Mouse (Mus musculus) limb, embryonic 13.5 days (tissue): ENCODE data around the gene Pld5. TPM values are rescaled to one million over a fixed set of nuclear protein-coding genes. Genes with fewer than 3 reads are reported as not detected.

Experiments
- ATAC-seq: fragments of 200-750 bp; cut with Nextera tagmentation; 2 replicates; pipeline ENCODE4 v1.8.0; 2017; ENCODE audit warnings: low read depth, moderate number of reproducible peaks, moderate TSS enrichment; ENCODE audit not compliant: low FRiP score
- H3K27ac ChIP-seq: fragments of 300-500 bp; sonication (generic); 2 replicates; pipeline ENCODE4 v1.5.1; 2015; ENCODE audit warnings: inconsistent platforms, mild to moderate bottlenecking, moderate library complexity
- H3K27me3 ChIP-seq: fragments of 300-500 bp; sonication (generic); 2 replicates; pipeline ENCODE4 v1.6.1; 2015; ENCODE audit warnings: mild to moderate bottlenecking, inconsistent platforms
- H3K36me3 ChIP-seq: fragments of 300-500 bp; sonication (generic); 2 replicates; pipeline ENCODE4 v1.6.1; 2015; ENCODE audit warnings: inconsistent platforms, mild to moderate bottlenecking, moderate library complexity
- H3K4me1 ChIP-seq: fragments of 300-500 bp; sonication (generic); 2 replicates; pipeline ENCODE4 v1.6.1; 2015; ENCODE audit warnings: inconsistent platforms
- H3K4me2 ChIP-seq: fragments of 300-500 bp; sonication (generic); replicated peaks from 2 replicates; pipeline ENCODE4 v1.6.1; 2015; ENCODE audit warnings: inconsistent platforms, mild to moderate bottlenecking, moderate library complexity
- H3K4me3 ChIP-seq: fragments of 300-500 bp; sonication (generic); 2 replicates; pipeline ENCODE4 v1.5.1; 2015; ENCODE audit warnings: moderate library complexity, mild to moderate bottlenecking, inconsistent platforms
- H3K9ac ChIP-seq: fragments of 300-500 bp; sonication (generic); 2 replicates; pipeline ENCODE4 v1.6.1; 2015; ENCODE audit warnings: mild to moderate bottlenecking, inconsistent platforms
- H3K9me3 ChIP-seq: fragments of 300-500 bp; sonication (generic); 2 replicates; pipeline ENCODE4 v1.6.1; 2016; ENCODE audit warnings: inconsistent platforms
- WGBS: fragments of 180-500 bp; shearing (Covaris S2); methylation state at CpG from one replicate; pipeline ENCODE4 v1.1.7; 2015; 5-methylcytosine and 5-hydroxymethylcytosine counted together
- polyA plus RNA-seq: library from polyadenylated mRNA; unstranded; fragments of >200 nt; fragmentation: Nextera tagmentation; extraction: Ambion mirVana; gene quantifications from 2 replicates; pipeline ENCODE4 v1.2.1, GENCODE M21; 2015

Pld5 gene
- polyA plus RNA-seq, 1 experiment from 2014 or later, result 0.88 TPM

DNA sequence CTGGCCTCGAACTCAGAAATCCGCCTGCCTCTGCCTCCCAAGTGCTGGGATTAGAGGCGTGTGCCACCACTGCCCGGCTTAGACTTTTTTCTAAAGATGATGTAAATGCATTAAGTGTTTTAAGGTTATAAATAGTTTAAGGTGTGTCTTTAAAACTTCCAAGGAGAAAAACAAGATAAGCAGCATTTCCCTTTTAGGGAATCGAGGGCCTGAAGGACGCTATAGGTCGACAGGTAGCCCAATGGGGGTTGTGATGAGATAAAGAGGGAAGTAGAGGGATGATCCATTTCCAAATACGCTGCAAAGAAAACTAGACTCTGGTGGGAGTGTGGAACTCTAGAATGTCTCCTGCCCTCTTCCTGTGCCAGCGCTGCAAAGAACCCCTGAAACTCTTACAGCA is 355.1 kb downstream of the Pld5 start, which contains the start of gene Gm38100:
Gene Gm38100 (plus strand): TSS at position 301 of the 400 bp plus-strand sequence.
- H3K36me3 ChIP-seq, result no peaks in the 10 kb centered on the region
- no peaks in the 10 kb centered on the region for H3K27me3 ChIP-seq
- H3K4me3 ChIP-seq, result no peak within 1 kb of the TSS
- no peak for ATAC-seq
- H3K9me3 ChIP-seq, result no peaks in the 10 kb centered on the region
- H3K9ac ChIP-seq, result no peak within 1 kb of the TSS
- WGBS, result 87% methylated on average over 9 of the region's 9 CpGs
- H3K4me1 ChIP-seq, result no peaks in the 10 kb centered on the region
- no peak within 1 kb of the TSS for H3K27ac ChIP-seq
- no peak within 1 kb of the TSS for H3K4me2 ChIP-seq

DNA sequence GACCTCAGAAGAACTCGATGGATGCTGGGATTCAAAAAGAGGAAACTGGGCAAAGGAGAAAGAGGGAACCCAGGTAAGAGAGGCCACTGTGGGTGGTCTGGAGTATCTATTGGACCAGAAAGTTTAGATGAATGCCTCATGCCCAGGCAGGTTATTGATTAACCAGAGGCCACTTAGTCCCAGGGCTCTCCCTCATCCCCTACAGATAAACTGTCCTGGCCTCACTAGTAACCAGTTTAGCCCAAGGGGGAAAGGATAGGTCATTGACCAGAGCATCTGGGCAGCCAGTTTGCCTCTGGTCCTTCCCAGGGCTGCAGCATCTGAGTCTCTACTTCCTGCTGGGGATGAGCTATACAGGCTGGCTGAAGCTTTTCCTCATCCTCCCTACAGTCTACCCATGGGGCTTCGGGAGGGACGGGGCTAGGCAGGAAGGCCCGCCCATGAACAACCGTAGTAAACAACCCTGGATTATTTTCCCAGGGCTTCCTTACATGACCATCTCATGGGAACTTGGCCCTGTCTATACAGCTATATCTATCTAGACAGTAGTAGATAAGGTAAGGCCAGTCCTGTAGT is 361.3 kb downstream of the Pld5 start:
- Histone ChIP-seq H3K4me1 (no peaks in the 10 kb centered on the region), H3K4me3 (no peak overlapping the region), H3K27me3 (no peaks in the 10 kb centered on the region), H3K9me3 (no peaks in the 10 kb centered on the region), H3K27ac (no peak overlapping the region), H3K36me3 (peaks cover 19% of the 10 kb centered on the region), H3K9ac (no peak overlapping the region), H3K4me2 (no peak overlapping the region)
- 69% methylated on average over 5 of the region's 5 CpGs for WGBS
- ATAC-seq, result no peak
